Mouse (Mus musculus) left cerebral cortex, postnatal 14 days (tissue): Measurements from ENCODE around the gene Lingo4. TPM values are rescaled to one million over a fixed set of nuclear protein-coding genes. Genes with fewer than 3 reads are reported as not detected.
A peak's percentile ranks its signal among the peaks of the same experiment; 100 is the strongest.

Experiments used
- DNase-seq, 2 experiments: peaks; one replicate each; pipeline ENCODE4 v3.0.0; 2021 to 2022; ENCODE audit warnings: low spot score in 2 of 2, mixed read lengths in 1 of 2
- intact Hi-C: fragments of 180-260 bp; cut with DNase I; formaldehyde crosslinking; loops from one replicate; pipeline ENCODE4 v1.15.1; 2025
- total RNA-seq, 2 experiments: library from RNA; stranded (reverse); gene quantifications; 2 replicates each; pipeline ENCODE4 v1.2.3; 2021

The Lingo4 gene
- total RNA-seq, 2 experiments from 2014 or later, result 0.70 to 1.1 TPM

DNA sequence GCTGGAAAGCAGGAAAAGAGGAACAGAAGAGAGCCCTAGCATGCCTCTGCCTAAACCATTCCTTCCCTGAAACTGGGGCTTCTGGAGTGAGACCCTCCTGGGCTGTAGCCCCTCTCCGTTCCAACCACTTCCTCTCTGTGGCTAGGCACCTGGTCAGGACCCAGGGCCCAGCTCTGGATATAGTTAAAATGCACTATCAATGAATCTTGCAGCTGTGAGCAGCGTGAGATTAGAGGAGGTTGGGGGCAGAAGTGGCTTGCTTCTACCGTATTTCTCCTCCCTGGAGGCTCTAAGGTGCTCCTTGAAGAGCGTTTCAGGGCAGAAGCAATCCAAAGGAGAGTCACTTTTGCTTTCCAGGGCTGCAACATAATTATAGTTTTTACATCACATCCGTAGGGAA, 16.0 kb upstream of the Lingo4 start:
- intact Hi-C loops, result no loop called here
- no peak for DNase-seq

DNA sequence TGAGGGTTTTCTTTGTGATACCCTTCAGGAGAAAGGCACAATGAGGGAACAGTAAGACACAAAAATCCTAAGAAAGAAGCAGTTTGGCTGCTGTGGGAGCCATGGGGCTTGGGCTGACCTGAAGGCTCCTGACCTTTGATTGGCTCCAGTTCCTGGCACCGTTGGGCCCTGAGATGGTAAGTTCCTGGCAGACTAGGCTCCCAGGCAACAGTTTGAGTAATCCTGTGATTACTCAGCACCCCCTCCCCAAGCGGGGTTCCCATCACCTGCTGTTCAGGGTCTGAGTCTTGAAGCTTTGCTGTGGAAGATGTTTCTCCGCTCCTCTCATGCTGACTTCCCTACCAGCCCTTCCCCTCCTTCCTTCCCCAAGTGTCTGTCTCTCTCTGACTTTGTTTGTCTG, 14.8 kb upstream of the Lingo4 start:
- intact Hi-C loops, result no loop called here

DNA sequence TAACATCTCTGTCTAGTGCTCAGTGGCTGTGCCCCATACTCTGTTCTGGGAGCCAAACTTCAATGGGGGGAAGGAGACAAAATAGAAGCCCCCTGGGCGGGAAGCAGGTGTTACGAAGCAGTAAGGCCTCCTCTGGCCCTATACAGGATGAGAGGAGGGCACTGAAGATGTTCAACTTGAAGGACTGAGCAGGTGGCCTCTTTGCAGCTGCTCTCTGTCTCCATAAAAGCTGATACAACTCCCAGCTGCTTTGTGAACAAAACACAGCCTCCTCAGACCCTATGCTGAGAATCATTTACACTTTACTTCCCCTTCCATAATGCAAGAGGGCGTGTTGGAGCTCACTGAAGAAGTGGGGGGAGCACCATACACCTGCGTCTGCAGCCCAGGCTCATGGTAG, 11.6 kb upstream of the Lingo4 start:
- DNase-seq, result no peak

More for the DNA sequence above, 14.8 kb upstream of the Lingo4 start:
- no peak for DNase-seq

DNA sequence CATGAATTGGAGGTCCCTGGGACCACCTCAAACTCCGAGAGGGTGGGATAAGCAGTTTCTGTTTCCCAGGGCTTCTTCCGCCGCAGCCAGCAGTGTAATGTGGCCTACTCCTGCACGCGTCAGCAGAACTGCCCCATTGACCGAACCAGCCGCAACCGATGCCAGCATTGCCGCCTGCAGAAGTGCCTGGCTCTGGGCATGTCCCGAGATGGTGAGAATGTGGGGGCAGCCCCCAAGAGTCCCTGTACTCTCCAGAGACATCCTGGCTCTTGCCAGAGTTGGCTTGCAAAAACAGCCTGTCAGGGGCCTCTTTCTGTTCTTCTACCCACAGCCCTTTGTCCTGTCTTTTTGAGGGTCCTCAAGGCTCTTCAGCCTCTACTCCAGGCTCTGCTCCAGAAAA, 10.9 kb upstream of the Lingo4 start:
- intact Hi-C loops, result no loop called here
- no peak for DNase-seq

More for the DNA sequence above, 11.6 kb upstream of the Lingo4 start:
- intact Hi-C loops, result no loop called here

DNA sequence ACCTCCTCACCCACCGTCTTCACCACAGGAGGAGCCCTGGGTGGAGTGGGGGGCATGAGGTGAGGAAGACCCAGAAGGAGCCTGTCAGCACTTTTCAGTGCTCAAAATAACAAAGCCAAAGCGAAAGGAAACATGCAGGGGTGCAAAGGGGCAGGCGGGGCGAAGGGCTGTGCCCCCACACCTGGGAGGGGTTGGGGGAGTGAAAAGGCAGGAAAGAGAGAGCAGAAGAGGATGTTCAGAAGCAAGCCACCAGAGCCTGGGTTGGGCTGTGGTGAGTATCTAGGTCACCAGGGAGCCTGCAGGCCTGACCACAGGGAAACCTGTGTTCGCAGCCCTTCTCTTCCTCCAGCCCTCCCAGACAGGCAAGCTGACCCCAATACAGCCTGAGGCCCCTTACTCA, 10.3 kb upstream of the Lingo4 start:
- intact Hi-C loops, result no loop called here
- DNase-seq, result no peak

DNA sequence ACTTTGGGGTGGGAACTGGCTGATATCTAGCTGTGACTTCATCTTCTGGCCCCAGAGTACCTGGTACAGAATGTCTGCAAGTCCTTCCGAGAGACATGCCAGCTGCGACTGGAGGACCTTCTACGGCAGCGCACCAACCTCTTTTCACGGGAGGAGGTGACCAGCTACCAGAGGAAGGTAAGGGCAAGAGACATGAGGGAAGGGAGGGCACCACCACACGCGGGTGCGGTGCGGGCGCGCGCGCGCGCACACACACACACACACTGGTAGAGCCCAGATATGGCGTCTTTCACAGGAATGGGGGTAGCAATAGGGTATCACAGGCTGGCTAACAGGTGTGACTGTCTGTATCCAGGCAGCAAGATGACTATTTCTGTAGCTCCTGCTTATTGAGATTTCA, 8.9 kb upstream of the Lingo4 start:
- intact Hi-C loops, result no loop called here
- no peak for DNase-seq

DNA sequence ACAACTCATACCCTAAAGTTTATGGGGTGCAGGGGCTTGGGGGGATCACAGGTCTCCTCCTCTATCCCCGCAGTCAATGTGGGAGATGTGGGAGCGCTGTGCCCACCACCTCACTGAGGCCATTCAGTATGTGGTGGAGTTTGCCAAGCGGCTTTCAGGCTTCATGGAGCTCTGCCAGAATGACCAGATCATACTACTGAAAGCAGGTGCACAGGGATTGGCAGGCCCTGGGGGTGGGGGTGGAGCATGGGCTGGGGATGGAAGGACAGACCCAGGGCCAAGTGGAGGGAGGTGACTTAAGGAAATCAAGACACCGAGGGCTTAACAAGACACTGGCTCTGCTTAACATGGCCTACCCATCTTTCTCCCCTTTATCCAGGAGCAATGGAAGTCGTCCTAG, 7.3 kb upstream of the Lingo4 start:
- no peak for DNase-seq
- intact Hi-C loops, result no loop called here

DNA sequence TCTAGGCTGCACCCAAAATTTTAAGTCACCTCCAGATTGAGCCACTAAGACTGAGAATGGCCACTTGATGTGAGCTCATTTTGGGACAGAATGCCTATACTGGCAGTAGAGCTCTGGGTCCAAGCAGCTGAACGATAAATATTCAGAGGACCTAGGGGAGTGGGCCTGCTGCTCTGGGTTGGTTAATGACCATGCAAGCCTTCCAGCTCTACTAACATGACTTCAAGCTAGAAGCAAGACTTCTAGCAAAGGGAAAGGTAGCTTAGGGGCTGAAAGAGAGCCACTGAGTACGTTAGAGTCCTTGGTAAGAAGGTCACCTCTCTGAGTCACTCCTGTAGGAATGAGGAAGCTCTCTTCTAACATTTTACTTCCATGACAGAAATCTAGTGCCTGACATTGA, 6.2 kb upstream of the Lingo4 start:
- intact Hi-C loops, result no loop called here
- DNase-seq, result no peak

DNA sequence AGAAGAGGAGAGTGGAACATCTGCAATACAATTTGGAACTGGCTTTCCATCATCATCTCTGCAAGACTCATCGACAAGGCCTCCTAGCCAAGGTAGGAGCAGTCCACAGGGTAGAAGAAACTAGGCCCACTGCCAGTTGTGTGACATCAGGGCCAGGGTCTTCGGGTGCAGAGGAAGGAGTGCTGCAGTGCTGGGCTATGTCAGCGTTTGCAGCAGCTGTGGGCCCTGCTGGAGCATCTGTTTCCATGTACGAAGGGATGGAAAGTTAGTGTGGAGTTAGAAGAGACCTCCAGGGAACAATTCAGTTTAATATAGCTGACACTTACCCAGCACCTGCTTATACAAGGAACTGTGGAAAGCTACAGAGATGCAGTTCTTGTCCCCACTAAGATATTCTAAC, 5.3 kb upstream of the Lingo4 start:
- intact Hi-C loops, result no loop called here
- DNase-seq, result no peak

DNA sequence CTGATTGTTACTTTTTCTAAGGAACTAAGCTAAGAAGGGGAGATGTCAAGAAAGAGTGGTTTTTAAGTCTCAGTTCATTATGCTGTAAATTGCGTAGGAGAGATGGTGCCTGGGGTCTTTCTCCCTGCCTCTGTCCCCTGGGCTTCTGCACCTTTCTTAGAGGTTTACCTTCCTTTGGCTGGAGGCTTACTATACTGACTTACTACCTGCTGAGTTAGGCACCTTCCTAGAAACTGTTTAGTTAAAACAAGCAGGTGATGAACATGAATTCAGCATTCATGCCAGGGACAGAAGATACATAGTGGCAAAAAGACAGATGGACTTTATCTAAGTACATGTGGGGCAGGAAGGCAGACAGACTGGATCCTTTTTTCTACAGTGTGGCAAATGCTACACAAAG, 2.0 kb upstream of the Lingo4 start:
- intact Hi-C loops, result no loop called here
- DNase-seq, result no peak

DNA sequence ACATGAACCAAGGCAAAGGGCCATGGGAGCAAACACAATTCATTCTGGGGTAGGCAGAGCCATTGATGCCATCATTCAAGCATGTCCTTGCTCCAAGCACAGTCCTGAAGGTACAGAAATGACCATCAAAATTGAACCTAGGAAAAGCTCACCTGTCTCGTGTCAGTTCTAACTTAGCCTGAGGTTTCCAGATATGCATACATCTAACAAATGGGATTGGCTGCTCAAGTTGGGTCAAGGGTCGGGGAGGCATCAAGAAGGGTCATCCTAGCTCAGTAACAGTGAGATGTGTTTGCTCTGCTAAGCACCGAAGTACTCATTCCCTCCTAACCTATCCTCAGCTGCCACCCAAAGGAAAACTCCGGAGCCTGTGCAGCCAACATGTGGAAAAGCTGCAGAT, 1.5 kb upstream of the Lingo4 start:
- intact Hi-C loops, result no loop called here
- DNase-seq, result no peak

DNA sequence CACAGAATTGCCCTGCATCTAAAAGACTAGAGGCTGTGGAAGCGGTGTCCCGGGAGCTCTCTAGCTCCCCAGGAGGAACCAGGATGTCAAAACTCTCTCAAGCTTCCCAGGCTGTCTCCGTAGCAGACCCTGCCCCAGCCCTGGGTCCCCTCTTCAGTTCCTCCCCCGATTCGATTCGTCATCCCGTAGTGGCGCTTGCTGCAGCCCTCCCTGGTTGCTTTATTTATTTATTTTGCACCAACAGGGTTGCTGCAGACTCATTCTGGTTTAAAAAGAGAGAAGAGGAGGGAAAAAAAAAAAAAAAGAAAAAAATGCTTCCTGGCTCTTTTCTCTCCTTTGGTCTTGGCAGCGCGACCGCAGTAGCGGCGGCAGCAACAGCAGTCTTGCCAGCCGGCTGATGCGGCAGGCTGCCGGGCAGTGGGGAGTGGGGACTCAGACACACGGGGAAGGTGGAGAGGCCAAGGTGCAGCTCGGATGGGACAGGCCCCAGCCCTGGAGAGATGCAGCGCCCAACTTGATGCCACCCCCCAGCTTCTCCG, 695 bp downstream of the Lingo4 start:
- intact Hi-C loops, result no loop called here
- peak in 1 of 2 experiments; percentile 53 for DNase-seq

DNA sequence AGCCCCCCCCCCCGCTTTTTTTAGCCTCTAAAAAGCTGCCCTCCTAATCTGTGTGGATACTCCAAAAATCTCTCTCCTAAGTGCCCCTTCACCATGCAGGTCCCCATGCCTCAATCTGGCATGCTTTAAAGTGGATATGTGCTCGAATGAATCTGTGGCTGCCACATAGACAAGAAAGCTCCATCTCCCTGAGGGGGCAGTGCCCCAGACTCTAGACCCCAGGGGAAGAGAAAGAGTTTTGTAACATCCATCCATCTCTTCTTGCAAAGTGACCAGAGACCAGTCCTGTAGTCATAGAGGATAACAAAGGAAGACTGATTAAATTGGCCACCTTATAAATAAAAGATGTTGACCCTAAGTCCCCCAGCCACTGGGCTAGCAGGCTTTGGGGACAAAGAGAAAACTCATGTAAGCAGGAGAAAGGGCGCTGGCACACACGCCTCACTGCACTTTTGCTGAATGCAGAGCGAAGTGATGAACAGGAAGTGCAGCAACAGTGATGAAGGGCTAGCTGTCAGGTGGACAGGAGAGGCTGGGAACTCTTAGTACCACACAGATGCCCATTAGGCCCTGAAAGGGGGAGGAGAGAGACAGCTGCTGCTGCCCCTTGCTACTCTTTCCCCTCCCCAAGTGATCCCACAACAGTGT, 1.5 kb downstream of the Lingo4 start:
- DNase-seq, result no peak
- intact Hi-C loops, result no loop called here

DNA sequence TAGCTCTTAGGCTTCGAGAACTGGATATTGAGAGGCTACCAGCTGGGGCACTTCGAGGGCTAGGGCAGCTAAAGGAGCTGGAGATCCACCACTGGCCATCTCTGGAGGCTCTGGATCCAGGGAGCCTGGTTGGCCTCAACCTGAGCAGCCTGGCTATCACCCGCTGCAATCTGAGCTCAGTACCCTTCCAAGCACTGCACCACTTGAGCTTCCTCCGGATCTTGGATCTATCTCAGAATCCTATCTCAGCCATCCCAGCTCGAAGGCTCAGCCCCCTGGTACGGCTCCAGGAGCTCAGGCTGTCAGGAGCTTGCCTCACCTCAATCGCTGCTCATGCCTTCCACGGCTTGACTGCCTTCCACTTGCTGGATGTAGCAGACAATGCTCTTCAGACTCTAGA, 4.1 kb downstream of the Lingo4 start:
- no peak for DNase-seq
- intact Hi-C loops, result no loop called here

DNA sequence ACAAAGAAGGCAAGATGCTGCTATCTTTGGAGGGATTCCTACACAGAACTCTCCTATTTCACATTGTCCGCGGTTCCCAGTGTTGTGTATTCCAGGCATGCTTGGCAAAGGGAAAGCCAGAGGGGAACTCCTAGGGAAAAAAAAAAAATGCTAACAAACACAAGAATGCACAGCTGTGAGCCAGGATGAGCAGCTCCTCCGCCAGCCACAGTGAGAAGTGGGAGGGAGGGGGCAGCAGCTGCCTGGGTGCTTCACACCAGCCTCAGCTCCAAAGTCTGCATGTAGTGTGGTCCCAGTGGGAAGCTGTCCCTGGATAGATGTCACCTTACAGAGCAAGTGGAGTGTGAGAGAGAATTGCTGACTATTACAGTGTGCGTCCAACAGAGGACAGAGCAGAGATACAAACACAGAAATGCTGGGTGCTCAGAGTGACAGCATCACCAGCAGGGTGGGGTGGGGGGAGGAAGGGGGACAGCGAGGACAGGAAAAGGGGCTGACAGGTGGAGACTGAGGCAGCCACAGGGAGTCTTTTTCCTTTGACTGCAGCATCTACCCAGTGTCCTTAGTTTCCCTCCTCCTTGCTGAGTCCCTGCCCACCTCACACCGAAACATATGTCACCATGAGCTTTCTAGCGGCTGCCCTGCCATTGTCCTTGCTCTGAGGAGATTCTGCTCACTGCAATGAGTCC, 6.2 kb downstream of the Lingo4 start:
- peak; percentile 51 to 81 for DNase-seq
- intact Hi-C loops, result no loop called here

DNA sequence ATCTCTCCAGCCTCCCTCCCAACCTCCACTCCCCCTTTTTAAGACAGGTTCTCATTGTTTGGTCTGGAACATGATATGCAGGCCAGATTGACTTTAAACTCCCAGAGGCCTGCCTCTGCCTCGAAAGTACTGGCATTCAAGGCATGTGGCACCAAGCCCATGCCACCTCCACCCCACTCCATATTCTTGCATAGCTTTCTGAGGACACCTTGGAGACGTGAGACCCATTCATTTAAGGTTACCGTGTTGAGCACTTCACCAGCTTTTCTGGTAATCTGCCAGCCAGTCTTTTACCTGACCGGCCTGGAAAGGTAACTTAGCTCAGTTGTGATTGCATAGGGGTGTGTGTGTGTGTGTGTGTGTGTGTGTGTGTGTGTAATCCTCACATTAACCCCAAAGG, 7.2 kb downstream of the Lingo4 start:
- DNase-seq, result no peak
- intact Hi-C loops, result no loop called here

DNA sequence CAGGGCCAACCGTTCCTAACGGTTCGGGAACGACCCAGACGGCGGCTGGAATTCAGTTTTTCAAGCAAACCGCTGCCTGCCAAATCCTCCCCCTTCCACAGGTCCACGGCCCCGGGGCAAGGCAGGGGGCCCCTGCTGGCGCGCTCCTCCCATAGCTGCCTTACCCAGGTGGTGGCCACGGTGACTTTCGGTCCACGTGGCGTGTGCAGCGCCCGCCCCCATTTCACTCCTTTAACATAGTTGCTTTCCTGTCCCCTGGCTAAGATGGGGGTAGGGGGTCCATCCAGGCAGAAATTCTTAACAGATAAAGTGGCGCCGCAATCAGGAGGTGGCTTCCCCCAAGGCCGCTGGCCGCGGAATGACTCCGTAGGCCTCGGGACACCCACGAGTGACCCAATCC, 14.2 kb downstream of the Lingo4 start:
- intact Hi-C loops, result loop anchor here (2.0 kb wide), 1 partner anchor 46 kb away; no protein-coding TSS in a partner anchor
- peak in 1 of 2 experiments; percentile 12 for DNase-seq

DNA sequence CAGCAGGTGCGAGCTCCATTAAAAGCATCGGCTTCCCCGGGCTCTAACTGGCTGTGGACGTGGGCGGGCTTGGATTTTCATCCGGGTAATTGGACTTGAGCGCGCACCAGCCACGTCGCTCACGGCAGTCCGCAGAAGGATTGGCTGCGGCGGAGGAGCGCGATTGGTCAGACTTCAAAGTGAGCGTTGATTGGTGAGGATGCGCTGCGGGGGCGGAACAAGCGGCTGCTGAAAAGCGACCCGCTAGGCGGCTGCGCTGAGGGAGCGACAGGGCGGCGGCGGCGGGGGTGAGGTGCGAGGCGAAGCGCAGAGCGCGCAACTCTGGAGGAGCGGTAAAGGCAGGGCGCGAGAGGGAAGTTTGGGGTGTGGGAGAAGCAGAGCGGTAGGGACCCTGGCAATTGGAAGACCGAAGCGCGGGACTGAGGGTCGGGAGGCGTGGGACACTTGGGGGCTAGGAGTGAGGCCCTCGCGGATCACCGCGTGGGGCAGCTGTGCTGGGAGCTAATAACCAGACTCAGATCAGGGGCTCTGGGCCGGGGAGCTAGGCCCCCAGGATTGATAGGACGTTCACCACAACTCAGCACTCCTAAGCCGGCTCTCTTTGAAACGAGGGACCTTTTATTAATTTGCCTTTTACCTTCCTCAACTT, 14.8 kb downstream of the Lingo4 start, which contains the start of gene Tdrkh:
TSS of gene Tdrkh (plus strand) at position 243 of the 649 bp plus-strand sequence.
- intact Hi-C loops, result loop anchor here (2.0 kb wide), 1 partner anchor 46 kb away; no protein-coding TSS in a partner anchor
- peak; percentile 99 for DNase-seq

DNA sequence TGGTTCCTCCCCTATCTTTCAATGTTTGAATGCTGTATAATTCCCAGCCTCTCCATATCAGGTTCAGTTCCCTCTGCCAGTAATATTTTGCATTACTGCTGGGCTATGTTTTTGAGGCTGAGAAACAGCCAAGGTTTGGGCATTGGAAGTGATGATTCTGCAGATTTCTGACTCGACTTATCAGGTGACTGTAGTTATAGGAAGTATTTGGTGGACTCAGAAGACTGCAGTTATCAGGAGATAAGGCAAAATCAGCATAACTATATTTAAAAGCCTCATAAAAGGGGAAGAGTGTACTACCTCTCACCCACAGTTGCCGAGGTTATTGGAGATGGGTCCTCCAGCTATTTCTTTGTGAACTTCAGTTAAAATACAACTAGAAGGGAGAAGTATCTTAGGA, 32.7 kb downstream of the Lingo4 start:
- intact Hi-C loops, result no loop called here
- DNase-seq, result no peak

DNA sequence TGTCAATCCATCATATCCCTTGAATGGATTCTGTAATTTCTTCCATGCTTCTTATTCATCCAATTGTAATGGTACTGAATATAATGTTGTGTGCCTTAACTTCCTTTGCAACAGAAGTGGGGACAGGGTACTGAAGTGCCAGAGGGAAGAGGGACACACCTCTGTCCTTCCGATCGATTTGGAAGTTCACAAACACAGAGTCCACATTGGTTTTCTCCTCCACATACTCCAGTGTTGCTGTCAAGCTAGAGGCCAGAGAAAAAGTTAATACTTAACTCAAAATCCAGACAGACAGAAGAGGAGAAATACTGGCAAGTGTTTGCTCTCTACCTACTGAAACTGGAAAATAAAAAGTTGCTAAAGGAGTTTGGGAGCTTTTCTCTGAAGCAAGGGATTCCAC, 36.0 kb downstream of the Lingo4 start:
- DNase-seq, result no peak
- intact Hi-C loops, result no loop called here
